Mouse (Mus musculus): ENCODE results near the gene Hoxd11.

Gene Hoxd11

DNA sequence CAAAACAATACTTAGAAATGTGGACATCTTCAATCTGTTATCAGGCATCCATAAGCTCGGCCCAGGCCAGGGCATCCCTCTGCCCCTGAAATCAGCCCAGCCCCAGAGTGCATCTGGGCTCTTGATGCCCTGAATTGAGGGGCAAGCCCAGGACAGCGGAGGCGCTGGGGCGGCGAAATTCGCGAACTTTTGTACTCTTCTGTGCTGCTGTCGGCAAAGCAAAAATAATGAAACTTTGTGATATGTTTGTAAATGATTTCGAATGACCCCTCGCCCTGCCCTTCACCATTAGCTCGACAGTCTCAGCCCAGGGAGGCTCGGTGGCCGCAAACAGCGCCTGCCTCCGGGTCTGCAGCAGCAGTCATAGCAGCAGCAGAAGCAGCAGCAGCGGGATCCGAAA, 45.8 kb downstream of the Hoxd11 start:
- in situ Hi-C loops (cut with MseI, MboI) = loop anchor here in 1 of 2 experiments (10.0 kb wide), 1 partner anchor 240 kb away; no protein-coding TSS in a partner anchor

DNA sequence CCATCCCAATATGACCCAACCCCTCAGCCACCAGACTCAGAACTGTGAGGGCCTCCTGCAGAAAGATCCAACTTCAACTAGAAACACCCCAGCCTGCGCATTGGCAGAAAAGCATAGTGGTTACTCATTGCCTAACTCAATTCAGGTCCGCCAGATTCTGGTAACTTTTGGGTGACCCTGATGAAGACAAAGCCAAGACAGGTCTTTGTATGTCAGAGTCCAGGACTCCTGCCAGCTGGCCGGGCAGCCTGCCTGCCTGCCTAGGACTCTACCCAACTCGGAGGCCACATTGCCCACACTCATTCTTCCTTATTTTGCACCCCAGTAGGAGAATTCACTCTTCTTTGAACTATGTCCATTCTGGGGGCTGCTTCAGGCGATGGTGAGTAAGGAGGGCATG, 47.2 kb downstream of the Hoxd11 start, which contains the start of gene Gm28230:
Gene Gm28230 (plus strand): TSS at position 178 of the 400 bp plus-strand sequence.
- in situ Hi-C loops (cut with MseI, MboI) = loop anchor here in 1 of 2 experiments (10.0 kb wide), 1 partner anchor 238 kb away; no protein-coding TSS in a partner anchor

DNA sequence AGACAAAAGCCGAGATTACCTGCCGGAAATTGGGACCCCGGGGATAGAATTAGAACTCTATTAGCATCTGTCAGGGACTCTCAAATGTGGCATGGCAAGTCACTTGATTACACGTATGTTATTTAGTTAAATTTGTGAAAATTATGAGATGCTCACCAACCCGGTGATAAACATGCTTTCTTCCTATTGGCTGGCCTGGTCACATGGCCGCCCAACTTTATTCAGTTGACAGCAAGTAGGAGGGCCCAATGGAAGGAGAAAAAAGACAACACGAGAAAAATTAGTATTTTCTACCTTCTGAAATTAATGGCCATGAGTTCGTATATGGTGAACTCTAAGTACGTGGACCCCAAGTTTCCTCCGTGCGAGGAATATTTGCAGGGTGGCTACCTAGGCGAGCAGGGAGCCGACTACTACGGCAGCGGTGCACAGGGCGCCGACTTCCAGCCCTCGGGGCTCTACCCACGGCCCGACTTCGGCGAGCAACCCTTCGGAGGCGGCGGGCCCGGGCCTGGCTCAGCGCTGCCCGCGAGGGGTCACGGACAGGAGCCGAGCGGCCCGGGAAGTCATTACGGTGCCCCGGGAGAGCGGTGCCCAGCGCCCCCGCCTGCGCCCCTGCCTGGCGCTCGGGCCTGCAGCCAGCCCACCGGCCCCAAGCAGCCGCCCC, 47.7 kb downstream of the Hoxd11 start:
- in situ Hi-C loops (cut with MseI, MboI) = loop anchor here in 1 of 2 experiments (10.0 kb wide), 1 partner anchor 238 kb away; no protein-coding TSS in a partner anchor

DNA sequence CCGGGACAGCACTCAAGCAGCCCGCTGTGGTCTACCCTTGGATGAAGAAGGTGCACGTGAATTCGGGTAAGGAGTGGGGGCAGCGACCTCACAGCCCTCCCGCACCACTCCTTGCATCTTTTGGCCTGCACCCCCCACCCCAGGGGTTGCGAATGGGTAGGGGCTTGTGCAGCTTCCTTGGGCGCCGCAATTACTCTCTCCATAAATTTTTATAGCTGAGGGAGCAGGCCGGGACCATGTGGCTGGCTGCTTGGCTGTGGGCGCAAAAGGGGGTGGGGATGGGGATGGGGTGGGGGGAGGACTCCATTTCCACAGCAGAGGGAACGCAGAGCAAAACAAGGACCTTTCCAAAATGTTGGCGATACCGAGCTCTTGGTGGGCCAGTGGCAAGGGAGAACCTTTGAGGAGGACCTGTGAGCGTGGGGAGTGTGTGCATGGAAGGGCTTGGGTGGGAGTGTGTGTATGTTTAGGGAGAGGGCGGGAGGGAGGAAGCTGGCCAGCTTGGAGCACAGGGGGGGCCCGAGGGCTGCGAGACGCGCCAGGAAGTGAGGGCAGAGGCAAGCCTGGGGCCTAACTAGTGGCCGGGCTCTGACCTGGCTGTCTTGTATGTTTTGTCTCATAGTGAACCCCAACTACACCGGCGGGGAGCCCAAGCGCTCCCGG, 48.4 kb downstream of the Hoxd11 start:
- in situ Hi-C loops (cut with MseI, MboI) = loop anchor here in 1 of 2 experiments (10.0 kb wide), 1 partner anchor 237 kb away; no protein-coding TSS in a partner anchor

DNA sequence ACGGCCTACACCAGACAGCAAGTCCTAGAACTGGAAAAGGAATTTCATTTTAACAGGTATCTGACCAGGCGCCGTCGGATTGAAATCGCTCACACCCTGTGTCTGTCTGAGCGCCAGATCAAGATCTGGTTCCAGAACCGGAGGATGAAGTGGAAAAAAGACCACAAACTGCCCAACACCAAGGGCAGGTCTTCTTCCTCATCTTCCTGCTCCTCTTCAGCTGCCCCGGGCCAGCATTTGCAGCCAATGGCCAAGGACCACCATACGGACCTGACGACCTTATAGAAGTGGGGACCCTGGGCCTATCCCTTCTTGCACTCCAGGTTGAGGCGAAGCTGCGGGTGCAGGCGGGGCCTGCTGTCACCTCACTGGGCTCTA, 48.9 kb downstream of the Hoxd11 start:
- in situ Hi-C loops (cut with MseI, MboI) = loop anchor here in 1 of 2 experiments (10.0 kb wide), 1 partner anchor 237 kb away; no protein-coding TSS in a partner anchor

DNA sequence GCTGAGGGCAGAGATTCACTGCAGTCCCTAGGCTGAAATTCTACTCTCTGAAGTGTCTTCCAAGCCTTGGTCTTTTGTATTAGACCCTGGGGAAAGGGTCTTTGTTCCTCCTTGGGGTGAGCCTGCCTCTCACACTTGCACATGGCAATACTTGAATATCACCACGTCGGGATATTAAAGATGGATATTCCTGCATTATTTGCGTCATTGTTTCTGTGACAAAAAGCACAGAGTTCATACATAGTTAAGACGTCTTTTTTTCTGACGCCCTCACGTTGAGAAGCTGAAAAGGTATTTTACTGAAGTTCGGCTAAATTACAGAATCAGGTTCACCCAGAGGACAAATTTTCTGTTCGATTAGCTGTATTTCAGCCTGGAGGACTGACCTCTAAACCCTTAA, 51.0 kb downstream of the Hoxd11 start:
- in situ Hi-C loops (cut with MseI, MboI) = no loop called here

DNA sequence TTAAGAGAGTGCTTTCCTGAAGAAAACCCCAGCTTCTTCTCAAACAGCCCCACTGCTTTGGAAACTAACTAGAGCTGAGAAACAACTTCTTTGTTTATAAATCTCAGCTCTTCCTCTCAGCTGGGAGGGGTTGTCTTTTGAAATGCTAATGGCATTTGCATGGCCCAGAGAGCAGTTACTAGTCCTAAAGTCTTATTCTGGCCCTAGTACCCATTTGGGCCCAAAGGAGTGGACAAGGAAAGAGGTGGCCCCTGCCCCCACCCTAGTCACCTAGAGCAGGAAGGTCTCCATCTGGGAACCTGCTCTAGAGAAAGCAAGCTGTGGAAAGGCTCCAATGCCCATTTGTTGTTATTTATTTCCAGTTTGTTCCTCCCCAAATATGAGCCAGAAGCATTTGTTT, 51.7 kb downstream of the Hoxd11 start:
- in situ Hi-C loops (cut with MseI, MboI) = no loop called here

DNA sequence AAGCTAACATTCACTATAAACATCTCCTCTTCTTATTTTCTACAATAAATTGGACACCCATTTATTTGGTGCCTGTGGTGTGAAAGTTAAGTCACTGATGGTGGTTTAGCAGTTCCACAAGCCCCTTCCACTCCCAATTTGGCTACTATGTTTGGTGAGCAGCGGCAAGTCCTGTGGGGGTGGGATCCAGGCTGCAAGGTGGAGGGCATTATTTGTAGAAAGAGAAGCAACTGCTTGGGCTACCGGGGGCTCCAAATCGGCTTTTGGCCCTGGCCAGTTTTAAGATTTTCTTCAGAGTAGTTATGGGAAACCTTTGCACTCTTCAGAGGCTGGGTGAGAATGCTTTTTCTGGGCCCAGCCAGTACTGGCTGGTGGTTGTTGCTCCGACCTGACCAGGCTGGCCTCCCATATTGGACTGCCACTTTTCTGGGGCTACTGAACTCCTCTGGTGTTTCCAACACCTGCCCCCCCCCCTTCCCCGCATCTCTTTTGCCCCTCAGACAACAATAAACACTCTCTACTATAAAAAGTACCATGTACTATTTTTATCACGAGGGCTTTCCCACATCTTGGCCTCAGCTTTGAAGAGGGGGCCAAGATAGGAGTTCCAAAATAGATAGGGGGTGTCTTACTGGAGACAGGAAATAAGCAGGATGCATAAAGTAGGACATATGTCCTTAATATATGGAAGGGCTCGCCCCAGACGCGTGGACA, 52.6 kb downstream of the Hoxd11 start:
- in situ Hi-C loops (cut with MseI, MboI) = no loop called here

DNA sequence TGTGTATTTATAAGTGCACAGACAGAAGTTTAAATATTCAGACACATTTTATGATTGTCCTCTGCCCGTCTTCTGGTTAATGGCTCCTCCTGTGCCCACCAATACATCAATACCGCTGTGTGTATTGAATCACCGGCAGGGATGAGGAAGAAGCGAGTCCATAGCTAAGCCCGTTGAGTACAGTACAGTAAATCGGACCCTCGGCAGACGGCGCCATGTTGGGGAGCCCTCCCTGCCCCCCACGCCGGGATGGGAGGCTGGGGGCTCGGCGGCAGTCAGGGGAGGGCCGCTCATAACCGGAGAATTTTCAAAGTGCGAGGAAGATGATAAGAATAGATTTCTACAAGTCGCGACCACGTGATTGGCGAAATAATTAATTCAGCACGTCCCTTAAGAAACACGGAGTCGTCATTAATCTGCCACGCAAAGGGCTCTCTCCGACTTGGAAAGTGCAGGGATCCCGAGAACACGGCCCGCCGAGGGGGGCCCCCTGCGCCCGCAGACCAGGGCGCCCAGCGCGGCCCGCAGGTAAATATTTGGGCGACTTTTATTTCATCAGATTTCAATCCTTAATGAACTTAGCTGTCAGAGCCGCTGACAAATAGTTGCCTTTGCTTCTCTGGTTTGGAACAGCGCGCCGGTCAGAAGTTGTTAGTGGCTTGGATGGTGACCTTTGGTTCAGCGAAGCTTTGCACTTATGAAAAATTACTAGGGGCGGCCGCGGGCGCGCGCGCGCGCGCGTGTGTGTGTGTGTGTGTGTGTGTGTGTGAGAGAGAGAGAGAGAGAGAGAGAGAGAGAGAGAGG, 53.4 kb downstream of the Hoxd11 start:
- in situ Hi-C loops (cut with MseI, MboI) = no loop called here

DNA sequence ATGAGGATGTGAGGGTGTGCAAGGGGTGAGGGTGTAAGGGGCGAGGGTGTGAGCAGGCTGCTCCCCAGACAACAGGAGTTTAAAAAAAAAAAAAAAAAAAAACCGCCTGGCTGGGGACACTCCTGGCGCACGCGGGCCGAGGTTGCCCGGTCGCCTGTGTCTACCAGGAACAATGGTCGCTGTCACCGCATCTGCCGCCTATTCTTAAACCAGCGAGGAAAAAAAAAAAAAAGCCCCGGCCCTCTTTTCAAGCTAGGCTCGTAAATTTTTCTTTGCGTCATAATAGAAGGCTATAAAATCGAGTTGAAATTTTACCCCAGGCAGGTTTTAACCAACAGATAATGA, 53.9 kb downstream of the Hoxd11 start:
- in situ Hi-C loops (cut with MseI, MboI) = no loop called here

DNA sequence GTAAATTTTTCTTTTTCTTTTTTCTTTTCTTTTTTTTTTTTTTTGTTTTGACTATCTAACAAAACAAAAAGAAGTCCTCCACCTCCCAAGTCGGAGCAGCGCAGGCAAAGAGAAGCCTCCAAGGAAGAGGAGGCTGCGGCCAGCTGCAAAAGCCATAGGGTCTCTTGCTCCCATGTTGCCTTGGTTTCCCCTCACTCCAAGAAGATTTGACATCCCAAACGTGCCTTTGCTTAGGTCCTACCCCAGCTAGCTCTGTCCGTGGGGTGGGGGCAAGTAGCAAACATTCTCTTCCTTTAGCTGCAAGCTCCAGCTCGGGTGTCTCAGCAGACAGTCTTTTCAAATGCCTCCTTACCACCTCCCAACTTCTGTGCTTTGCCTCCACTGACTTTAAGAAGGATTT, 54.4 kb downstream of the Hoxd11 start:
- in situ Hi-C loops (cut with MseI, MboI) = no loop called here

DNA sequence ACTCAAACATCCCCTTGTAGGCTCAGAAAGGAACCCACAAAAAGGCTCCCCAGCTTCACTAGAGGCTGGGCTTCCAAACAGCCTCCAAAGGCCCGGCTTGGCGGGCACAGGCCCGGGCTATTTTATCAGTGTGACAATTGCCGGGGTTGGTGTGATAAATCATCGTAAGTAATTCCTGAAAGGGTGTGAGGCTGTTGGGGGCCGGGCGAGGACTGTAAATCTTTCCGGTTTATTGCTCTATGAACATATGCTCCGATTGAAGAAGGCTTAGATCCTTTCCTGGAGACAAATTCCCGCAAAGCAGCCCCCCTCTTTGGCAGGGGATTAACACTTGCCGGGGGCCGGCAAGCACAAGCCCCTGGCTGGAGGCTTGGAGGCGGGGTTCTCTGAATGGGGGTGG, 55.1 kb downstream of the Hoxd11 start:
- in situ Hi-C loops (cut with MseI, MboI) = no loop called here

DNA sequence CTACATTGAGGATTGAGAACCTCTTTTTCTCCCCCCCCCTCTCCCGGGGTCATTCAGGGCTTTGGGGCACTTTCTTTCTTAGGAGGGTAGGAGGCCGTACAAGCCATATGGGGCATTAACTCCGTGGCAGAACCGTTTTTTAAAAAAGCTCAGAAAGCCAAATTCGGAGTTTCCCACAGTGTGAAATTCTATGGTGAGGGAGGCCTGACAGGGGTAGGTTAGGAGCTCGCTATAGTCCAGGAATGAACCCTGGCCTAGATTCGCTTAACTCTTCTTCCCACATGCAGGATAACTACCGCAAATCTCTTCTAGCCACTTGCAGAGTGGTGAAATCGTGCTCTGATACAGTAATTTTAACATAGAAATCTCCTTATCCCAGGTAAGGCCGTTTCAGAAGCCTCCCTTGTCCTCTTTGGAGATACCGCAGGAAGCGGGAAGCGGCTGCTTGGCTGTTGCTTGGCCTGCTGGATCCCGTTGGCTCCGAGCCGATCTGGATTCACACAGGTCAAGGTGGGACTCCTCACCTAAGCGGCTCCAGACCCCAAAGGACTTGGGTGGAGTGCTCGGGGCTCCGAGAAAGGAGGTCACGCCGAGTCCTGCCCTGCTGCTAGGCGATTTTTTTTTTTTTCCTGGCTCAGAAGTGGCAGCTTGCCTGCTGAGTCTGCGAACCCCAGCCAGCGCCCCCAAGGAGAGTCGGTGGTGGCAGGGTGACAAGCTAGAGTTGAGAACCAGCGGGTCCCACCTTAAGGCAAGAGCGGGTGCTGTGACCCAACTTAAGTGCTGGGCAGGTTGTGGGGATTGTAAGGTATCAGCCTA, 55.8 kb downstream of the Hoxd11 start:
- in situ Hi-C loops (cut with MseI, MboI) = no loop called here

DNA sequence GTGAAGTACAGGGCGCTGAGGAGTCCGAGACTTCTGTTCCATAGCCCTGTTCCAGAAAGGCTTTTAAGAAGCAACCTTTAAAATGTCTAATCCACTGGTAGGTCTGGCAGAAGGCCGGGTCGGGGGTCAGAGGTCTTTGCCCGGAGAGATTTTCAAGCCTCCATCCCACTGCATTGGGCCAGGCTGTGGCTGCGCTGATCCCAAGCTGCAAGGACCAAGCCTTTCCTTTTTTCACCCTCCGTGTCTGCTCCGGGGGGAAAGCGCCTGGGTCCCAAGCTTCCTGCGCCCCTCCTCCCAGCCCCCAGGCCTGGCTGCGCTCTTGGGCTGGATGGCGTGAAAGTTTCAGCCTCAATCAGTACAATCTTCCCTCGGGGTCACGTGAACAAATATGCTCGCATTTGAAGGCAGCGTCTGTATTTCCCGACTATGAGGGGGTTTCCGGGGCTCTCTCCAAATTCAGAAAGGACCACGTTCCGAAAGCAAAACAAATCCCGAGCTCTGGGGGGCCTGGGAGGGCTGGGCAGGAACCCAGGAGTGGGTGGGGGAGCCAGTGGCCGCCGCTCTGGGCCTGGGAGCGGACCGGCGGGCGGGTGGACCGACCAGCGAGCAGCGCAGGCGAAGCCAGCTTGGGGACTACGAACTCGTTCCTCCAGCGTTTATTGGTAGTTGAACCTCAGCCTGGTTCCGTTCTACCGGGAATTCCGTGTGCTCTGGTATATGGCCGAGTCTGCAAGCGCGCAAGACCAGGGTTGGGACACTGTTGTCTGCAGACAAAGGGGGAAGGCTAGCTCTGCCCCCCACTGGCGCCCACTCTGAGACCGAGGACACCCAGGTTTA, 56.7 kb downstream of the Hoxd11 start:
- in situ Hi-C loops (cut with MseI, MboI) = no loop called here

Data from mouse trophoblast stem cell (cell line).